Mouse (Mus musculus) ES-Bruce4 (cell line): ENCODE data around the gene Kat5. TPM values are rescaled to one million over a fixed set of nuclear protein-coding genes. Genes with fewer than 3 reads are reported as not detected.

ENCODE experiments used
- H3K27ac ChIP-seq: 2 replicates; pipeline ENCODE4 v1.5.1; 2012; ENCODE audit warnings: low read length, inconsistent platforms; ENCODE audit not compliant: insufficient read depth
- H3K27me3 ChIP-seq: 2 replicates; pipeline ENCODE4 v1.6.1; 2012; ENCODE audit warnings: mild to moderate bottlenecking, low read length, inconsistent platforms; ENCODE audit not compliant: control insufficient read depth, poor library complexity, insufficient read depth, severe bottlenecking
- H3K36me3 ChIP-seq: 2 replicates; pipeline ENCODE4 v1.6.1; 2012; ENCODE audit warnings: inconsistent platforms, mild to moderate bottlenecking, low read length, moderate library complexity; ENCODE audit not compliant: control insufficient read depth, poor library complexity, insufficient read depth, severe bottlenecking
- H3K4me1 ChIP-seq: one replicate; pipeline ENCODE4 v1.8.1; 2011; ENCODE audit warnings: low read length; ENCODE audit not compliant: control insufficient read depth, insufficient read depth
- H3K4me3 ChIP-seq: 2 replicates; pipeline ENCODE4 v1.5.1; 2011; ENCODE audit warnings: low read depth, mild to moderate bottlenecking, low read length
- H3K9ac ChIP-seq: 2 replicates; pipeline ENCODE4 v1.6.1; 2012; ENCODE audit warnings: low read depth, mild to moderate bottlenecking, inconsistent platforms; ENCODE audit not compliant: poor library complexity, severe bottlenecking
- H3K9me3 ChIP-seq: replicated peaks from 2 replicates; pipeline ENCODE4 v1.6.1; 2012; ENCODE audit warnings: mild to moderate bottlenecking, low read length, inconsistent platforms; ENCODE audit not compliant: control insufficient read depth, poor library complexity, insufficient read depth, severe bottlenecking
- CTCF ChIP-seq: IDR thresholded peaks from one replicate; pipeline ENCODE4 v1.8.1; 2011; ENCODE audit warnings: low read depth, low read length
- EP300 ChIP-seq: IDR thresholded peaks from 2 replicates; pipeline ENCODE4 v1.6.1; 2011; ENCODE audit warnings: low read depth, low read length; ENCODE audit not compliant: insufficient read depth
- POLR2A ChIP-seq: IDR thresholded peaks from one replicate; pipeline ENCODE4 v1.8.1; 2011; ENCODE audit warnings: low read length; ENCODE audit not compliant: insufficient read depth
- polyA plus RNA-seq: library from polyadenylated mRNA; stranded (reverse); fragments of >200 nt; gene quantifications from 2 replicates; pipeline ENCODE4 v1.2.4, GENCODE M21; 2011; ENCODE audit warnings: low read depth; ENCODE audit not compliant: missing spikeins, insufficient read depth, insufficient read length

The Kat5 gene
- polyA plus RNA-seq, 1 experiment, result 50.9 TPM

DNA sequence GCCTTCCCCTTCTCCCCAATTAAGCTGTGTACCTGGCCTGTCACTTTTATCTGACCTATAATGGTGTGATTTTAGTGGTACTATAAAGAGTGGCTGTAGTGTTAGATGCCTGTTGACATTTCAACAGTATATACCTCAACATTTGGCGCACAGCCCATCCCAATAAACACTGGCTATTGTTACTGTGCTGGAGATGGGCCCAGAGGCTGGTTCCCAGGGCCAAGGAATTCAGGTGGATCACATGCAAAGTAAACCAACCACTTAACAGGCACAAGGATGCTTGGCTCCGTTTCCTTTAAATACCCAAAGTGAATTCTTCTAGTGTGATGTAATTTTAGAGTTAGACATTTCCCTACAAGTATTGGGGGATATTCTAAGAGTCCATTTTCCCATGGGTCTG lies 4.9 kb upstream of the Kat5 start:
- Histone ChIP-seq H3K27me3 (no peaks in the 10 kb centered on the region), H3K4me1 (peaks cover 2% of the 10 kb centered on the region), H3K9ac (no peak overlapping the region)

DNA sequence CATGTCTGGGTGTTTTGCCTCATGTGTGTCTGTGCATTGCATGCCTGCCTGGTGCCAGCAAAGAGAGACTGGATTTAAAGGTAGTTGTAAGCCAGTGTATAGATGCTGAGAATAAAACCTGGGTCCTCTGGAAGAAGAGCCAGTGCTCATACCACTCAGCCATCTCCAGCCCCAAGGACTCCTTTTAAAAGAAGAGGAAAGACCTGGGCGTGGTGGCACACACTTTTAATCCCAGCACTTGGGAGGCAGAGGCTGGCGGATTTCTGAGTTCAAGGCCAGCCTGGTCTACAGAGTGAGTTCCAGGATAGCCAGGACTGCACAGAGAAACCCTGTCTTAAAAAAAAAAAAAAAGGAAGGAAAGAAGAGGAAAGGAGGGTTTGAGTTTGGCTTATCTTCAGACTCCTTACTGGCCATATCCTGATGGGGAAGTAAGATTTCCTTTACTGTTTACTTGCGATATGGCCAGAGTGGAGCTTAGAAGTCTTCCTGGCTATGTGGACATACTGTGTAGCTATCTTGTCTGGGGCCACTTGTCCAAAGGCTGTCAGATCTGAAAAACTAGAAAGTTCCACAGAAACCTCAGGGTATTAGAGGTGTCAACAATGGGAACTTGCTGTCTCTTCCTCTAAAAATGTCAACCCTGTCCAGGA lies 2.9 kb upstream of the Kat5 start:
- Histone ChIP-seq H3K27me3 (no peaks in the 10 kb centered on the region), H3K4me3 (no peak overlapping the region), H3K27ac (no peak overlapping the region), H3K36me3 (peaks cover 8% of the 10 kb centered on the region), H3K9ac (no peak overlapping the region), H3K4me1 (peaks cover 2% of the 10 kb centered on the region), H3K9me3 (no peaks in the 10 kb centered on the region)
- no peak for TF ChIP-seq POLR2A

More for the DNA sequence above, 4.9 kb upstream of the Kat5 start:
- Histone ChIP-seq H3K9me3 (no peaks in the 10 kb centered on the region), H3K27ac (no peak overlapping the region), H3K36me3 (no peaks in the 10 kb centered on the region), H3K4me3 (no peak overlapping the region)
- no peak for TF ChIP-seq POLR2A

DNA sequence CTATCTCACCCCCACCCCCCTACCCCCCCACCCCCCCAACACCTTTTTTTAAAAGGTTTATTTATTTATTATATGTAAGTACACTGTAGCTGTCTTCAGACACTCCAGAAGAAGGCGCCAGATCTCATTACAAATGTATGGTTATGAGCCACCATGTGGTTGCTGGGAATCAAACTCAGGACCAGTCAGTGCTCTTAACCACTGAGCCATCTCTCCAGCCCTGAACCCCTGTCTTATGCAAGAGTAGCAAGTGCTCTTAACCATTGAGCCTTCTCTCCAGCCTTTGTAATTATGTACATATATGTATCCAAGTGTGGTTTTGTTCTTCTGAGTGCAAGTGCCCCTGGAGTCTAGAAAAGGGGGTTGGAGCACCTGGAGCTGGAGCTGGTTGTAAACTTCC lies 1.9 kb upstream of the Kat5 start:
- no peak overlapping the region for H3K9ac ChIP-seq
- peaks cover 2% of the 10 kb centered on the region for H3K4me1 ChIP-seq
- H3K4me3 ChIP-seq, result no peak overlapping the region
- H3K9me3 ChIP-seq, result no peaks in the 10 kb centered on the region
- TF ChIP-seq CTCF, result no peak
- TF ChIP-seq POLR2A, result no peak
- TF ChIP-seq EP300, result no peak
- no peaks in the 10 kb centered on the region for H3K27me3 ChIP-seq
- H3K36me3 ChIP-seq, result peaks cover 16% of the 10 kb centered on the region
- no peak overlapping the region for H3K27ac ChIP-seq

DNA sequence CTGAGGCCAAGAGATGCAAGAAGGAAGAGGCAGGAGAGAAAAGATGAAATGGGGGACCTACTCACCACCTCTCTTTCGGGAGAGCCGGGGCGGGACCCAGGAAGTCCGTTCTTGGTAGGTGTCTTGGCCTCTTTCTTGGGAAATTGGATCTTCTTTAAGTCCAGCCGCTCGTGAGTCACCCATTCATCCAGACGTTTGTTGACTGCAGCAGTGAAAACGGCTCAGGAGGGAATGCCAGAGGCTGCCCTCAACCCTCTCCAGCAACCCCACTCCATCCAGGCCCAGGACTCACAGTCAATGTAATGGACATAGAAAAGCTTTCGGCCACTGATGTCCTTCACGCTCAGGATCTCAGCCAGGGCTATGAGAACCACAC lies 878 bp downstream of the Kat5 start:
- no peaks in the 10 kb centered on the region for H3K9me3 ChIP-seq
- H3K27me3 ChIP-seq, result no peaks in the 10 kb centered on the region
- H3K27ac ChIP-seq, result no peak overlapping the region
- H3K4me3 ChIP-seq, result peak overlapping the region; percentile 81
- TF ChIP-seq CTCF, result no peak
- no peak for TF ChIP-seq POLR2A
- TF ChIP-seq EP300, result no peak
- peak overlapping the region; percentile 81; the same call in 1 of the 2 replicates for H3K9ac ChIP-seq
- peaks cover 33% of the 10 kb centered on the region for H3K36me3 ChIP-seq
- peaks cover 2% of the 10 kb centered on the region for H3K4me1 ChIP-seq

DNA sequence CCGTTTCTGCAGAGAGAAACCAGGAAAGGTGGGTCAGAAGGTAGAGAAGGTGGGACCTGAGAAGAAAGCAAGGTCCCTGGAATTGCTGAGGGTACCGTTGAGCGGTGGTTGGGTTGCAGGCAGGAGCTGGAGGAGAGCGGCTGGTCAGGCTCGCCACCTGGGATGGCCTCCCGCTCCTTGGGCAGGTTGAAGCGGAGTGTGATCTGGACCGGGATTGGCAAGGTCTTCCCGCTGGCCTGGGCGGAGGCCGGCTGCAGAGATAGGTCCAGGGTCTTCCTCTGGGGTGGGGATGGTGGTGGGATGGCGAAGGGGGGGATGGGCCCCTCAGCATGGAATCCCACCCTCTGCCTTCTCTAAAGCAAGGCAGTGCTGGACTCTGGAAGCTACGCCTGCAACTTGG lies 1.3 kb downstream of the Kat5 start:
- TF ChIP-seq CTCF (no peak), POLR2A (no peak), EP300 (no peak)
- no peaks in the 10 kb centered on the region for H3K27me3 ChIP-seq
- H3K9me3 ChIP-seq, result no peaks in the 10 kb centered on the region
- no peak overlapping the region for H3K27ac ChIP-seq
- H3K4me3 ChIP-seq, result 0 out of 2 replicates have a peak overlapping the region, but pooled peaks have one; percentile 81
- peaks cover 2% of the 10 kb centered on the region for H3K4me1 ChIP-seq
- 0 out of 2 replicates have a peak overlapping the region, but pooled peaks have one; percentile 81 for H3K9ac ChIP-seq
- peaks cover 35% of the 10 kb centered on the region for H3K36me3 ChIP-seq

DNA sequence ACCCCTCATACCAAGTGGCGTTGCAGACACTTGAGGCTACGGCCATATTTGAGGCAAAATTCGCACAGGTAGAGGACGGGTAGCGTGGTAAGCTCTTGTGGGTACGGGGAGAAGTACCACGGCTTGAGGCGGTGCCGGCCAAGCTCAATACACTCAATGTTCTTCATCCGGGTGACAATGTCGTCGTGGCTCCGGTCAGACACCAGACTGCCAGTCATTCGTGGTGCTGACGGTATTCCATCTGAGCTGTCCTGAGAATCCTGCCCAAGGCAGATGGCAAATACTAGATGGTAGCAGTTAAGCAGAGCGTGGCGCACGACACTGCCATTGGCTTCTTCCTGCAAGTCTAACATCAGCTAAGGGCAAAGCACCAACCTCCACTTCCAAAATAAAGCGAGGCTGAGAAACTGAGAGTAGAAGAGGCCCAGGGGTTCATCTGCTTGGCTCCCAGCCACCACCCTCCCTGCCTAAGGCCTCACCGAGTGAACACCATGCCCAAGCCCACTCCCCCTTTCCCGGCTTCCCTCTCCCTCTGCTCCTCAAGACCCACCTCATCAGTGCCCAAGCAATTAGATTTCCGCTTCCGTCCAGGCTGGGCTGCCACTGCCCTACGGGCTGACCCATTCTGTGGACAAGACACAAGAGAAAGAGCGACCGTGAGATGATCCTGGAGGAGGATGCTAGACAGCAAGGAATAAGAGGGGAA lies 2.2 kb downstream of the Kat5 start:
- TF ChIP-seq POLR2A (no peak), EP300 (no peak), CTCF (no peak)

More for the DNA sequence above, 2.2 kb downstream of the Kat5 start:
- H3K4me3 ChIP-seq, result no peak overlapping the region
- no peak overlapping the region for H3K27ac ChIP-seq
- H3K4me1 ChIP-seq, result peaks cover 2% of the 10 kb centered on the region
- no peak overlapping the region for H3K9ac ChIP-seq
- H3K9me3 ChIP-seq, result no peaks in the 10 kb centered on the region
- no peaks in the 10 kb centered on the region for H3K27me3 ChIP-seq
- H3K36me3 ChIP-seq, result peaks cover 41% of the 10 kb centered on the region
